Mouse (Mus musculus) T-helper 2 cell (primary cell): ENCODE measurements around the gene Pheta1.

Experiments
- in situ Hi-C: fragments of 300-600 bp; cut with MboI, MseI; formaldehyde crosslinking; loops from one replicate; pipeline ENCODE4 v1.15.1; 2025; ENCODE audit warnings: high pct_unique_total_duplicates

Pheta1 gene

GRCm38 (mm10) chr5:121889819-121890362 lies 41.1 kb downstream of the Pheta1 start:
- in situ Hi-C loops: no loop called here

- in situ Hi-C loops: no loop called here
Measured at GRCm38 (mm10) chr5:121890925-121891324, 42.1 kb downstream of the Pheta1 start.

- in situ Hi-C loops: no loop called here
Measured at GRCm38 (mm10) chr5:121892281-121892680, 43.5 kb downstream of the Pheta1 start.

- in situ Hi-C loops: no loop called here
Measured at GRCm38 (mm10) chr5:121893581-121893980, 44.8 kb downstream of the Pheta1 start.

- in situ Hi-C loops: no loop called here
Measured at GRCm38 (mm10) chr5:121894647-121895046, 45.9 kb downstream of the Pheta1 start.

GRCm38 (mm10) chr5:121895117-121895756 lies 46.5 kb downstream of the Pheta1 start:
- in situ Hi-C loops: no loop called here

- in situ Hi-C loops: loop anchor here (10.0 kb wide), 1 partner anchor 1922 kb away; no protein-coding TSS in a partner anchor
Measured at GRCm38 (mm10) chr5:121902809-121903745, 54.3 kb downstream of the Pheta1 start.
